Mouse (Mus musculus): Measurements from ENCODE around the gene Ezh1.

DNA sequence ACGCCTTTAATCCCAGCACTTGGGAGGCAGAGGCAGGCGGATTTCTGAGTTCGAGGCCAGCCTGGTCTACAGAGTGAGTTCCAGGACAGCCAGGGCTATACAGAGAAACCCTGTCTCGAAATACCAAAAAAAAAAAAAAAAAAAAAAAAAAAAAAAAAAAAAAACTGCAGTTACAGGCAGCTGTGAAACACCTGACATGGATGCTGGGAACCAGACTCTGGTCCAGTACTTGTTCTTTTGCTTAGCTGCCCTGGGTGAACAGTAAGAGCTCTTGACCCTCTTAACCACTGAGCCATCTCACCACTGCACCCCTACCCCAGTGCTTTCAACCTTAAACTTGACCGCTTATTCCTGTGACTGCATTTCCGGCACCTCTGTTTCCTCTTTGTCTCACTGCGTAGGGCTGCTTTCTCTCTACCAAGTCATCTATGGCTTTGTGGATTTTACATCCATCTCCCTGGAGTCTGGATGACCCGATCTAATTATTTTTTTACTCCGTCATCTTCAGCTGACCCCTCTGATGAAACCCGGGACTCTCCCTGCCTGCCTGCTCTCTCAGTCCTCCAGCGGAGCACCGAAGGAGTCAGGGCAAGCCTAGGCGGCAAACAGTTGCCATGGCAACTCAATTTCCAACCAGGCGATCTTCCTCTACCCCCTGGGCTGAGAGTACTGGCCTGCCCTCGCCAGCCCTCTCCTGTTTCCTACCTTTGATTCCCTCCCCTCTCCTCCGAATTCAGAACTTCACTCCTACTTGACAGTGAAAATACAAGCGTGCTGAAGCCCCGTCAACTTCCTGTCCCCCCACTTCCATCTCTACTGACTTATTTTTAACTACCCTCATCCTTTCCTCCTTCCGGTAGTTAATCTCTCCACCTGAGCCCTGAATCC is 82.7 kb downstream of the Ezh1 start:
- TF ChIP-seq CTCF (IDR thresholded peaks at IDR 0.05), result no peak
- no peak for TF ChIP-seq EP300 (IDR thresholded peaks at IDR 0.05)

Data from lung, postnatal 0 days (tissue).